Mouse (Mus musculus) hindbrain, postnatal 0 days (tissue): ENCODE results near the gene 3830406C13Rik. TPM values are rescaled to one million over a fixed set of nuclear protein-coding genes. Genes with fewer than 3 reads are reported as not detected.

ENCODE experiments used
- ATAC-seq: fragments of 200-750 bp; cut with Nextera tagmentation; 2 replicates; pipeline ENCODE4 v1.8.0; 2017; ENCODE audit warnings: mild to moderate bottlenecking, moderate TSS enrichment, moderate library complexity
- DNase-seq: peaks from one replicate; pipeline ENCODE4 v3.0.0-alpha.2; 2015; ENCODE audit warnings: low spot score
- H3K27ac ChIP-seq: fragments of 300-500 bp; sonication (generic); 2 replicates; pipeline ENCODE4 v1.5.1; 2014; ENCODE audit warnings: mild to moderate bottlenecking
- H3K27me3 ChIP-seq: fragments of 300-500 bp; sonication (generic); 2 replicates; pipeline ENCODE4 v1.6.1; 2014; ENCODE audit warnings: low read length, mixed read lengths; ENCODE audit not compliant: insufficient read depth
- H3K36me3 ChIP-seq: fragments of 300-500 bp; sonication (generic); 2 replicates; pipeline ENCODE4 v1.6.1; 2014; ENCODE audit warnings: low read length, mixed read lengths; ENCODE audit not compliant: insufficient read depth
- H3K4me1 ChIP-seq: fragments of 300-500 bp; sonication (generic); 2 replicates; pipeline ENCODE4 v1.6.1; 2014; ENCODE audit warnings: antibody characterized with exemption, low read length, mixed read lengths; ENCODE audit not compliant: insufficient read depth
- H3K4me2 ChIP-seq: fragments of 300-500 bp; sonication (generic); 2 replicates; pipeline ENCODE4 v1.6.1; 2014; ENCODE audit warnings: low read depth, mild to moderate bottlenecking, low read length, moderate library complexity, mixed read lengths
- H3K4me3 ChIP-seq: fragments of 300-500 bp; sonication (generic); 2 replicates; pipeline ENCODE4 v1.5.1; 2014; ENCODE audit warnings: low read length
- H3K9ac ChIP-seq: fragments of 300-500 bp; sonication (generic); replicated peaks from 2 replicates; pipeline ENCODE4 v1.6.1; 2014; ENCODE audit warnings: mild to moderate bottlenecking, low read length, moderate library complexity, mixed read lengths
- H3K9me3 ChIP-seq: fragments of 300-500 bp; sonication (generic); 2 replicates; pipeline ENCODE4 v1.6.1; 2016; ENCODE audit warnings: low read length, mixed read lengths
- CTCF ChIP-seq: IDR thresholded peaks from 2 replicates; pipeline ENCODE4 v1.5.1; 2016; ENCODE audit warnings: antibody characterized with exemption, control low read depth, low read depth
- WGBS: fragments of 180-500 bp; shearing (Covaris S2); extraction: QIAGEN DNeasy Blood & Tissue Kit; methylation state at CpG from one replicate; pipeline ENCODE4 v1.1.7; 2014; 5-methylcytosine and 5-hydroxymethylcytosine counted together
- polyA plus RNA-seq: library from polyadenylated mRNA; unstranded; fragments of >200 nt; fragmentation: Nextera tagmentation; extraction: Ambion mirVana; gene quantifications from 2 replicates; pipeline ENCODE4 v1.2.1, GENCODE M21; 2015
- total RNA-seq: library from RNA; depleted of rRNA; stranded (reverse); fragments of >200 nt; gene quantifications from 2 replicates; pipeline ENCODE4 v1.2.3, GENCODE M21; 2014

The 3830406C13Rik gene
- total and polyA plus RNA-seq, 2 experiments from 2014 or later: 15.3 to 42.0 TPM

DNA sequence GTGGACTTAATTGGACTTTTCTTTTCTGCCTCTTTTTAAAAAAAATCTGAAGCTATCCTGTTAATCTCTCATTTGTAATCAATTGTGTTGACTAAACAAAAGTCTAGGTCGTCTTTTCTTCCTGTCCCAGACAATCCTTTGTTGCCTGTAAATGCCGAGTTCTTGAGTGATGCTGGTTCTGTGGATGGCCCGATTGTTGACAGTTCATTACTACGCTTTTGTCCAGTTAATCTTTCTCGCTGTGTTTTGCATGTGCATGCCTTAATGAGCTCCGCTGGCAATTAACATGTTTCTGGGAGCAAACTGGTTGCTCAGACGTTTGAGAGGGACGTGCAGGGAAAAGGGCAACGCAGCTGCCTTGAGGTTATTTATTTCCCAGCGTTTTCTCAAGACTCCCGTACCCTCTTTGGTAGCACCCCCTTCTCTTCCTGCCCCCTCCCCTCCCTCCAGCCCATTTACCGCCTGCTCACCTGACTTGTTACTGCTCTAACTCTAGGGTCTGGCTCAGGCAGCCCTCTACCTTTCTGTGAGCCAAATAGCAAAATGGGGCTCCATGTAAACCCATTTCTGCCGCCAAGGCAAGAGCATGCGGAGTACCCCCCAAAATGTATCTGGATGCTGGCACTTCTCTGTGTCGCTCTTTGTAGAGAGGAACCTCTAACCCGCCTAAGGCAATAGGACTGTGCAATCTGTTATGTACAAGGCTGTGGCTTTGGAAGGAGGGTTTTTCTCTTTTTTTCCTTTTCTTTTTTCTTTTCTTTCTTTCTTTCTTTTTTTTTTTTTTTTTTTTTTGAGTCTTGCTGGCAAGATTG is 54.2 kb downstream of the 3830406C13Rik start:
- no peak for DNase-seq
- no peaks in the 10 kb centered on the region for H3K9me3 ChIP-seq
- WGBS: 1% methylated on average over 16 of the region's 16 CpGs
- H3K4me2 ChIP-seq: peak overlapping the region; percentile 25
- H3K4me1 ChIP-seq: peaks cover 4% of the 10 kb centered on the region; the same call in 1 of the 2 replicates
- H3K27me3 ChIP-seq: peaks cover 66% of the 10 kb centered on the region
- H3K36me3 ChIP-seq: no peaks in the 10 kb centered on the region
- no peak overlapping the region for H3K27ac ChIP-seq
- ATAC-seq: peak; percentile 27; the same call in 1 of the 2 replicates
- no peak overlapping the region for H3K4me3 ChIP-seq
- no peak overlapping the region for H3K9ac ChIP-seq
- no peak for TF ChIP-seq CTCF

DNA sequence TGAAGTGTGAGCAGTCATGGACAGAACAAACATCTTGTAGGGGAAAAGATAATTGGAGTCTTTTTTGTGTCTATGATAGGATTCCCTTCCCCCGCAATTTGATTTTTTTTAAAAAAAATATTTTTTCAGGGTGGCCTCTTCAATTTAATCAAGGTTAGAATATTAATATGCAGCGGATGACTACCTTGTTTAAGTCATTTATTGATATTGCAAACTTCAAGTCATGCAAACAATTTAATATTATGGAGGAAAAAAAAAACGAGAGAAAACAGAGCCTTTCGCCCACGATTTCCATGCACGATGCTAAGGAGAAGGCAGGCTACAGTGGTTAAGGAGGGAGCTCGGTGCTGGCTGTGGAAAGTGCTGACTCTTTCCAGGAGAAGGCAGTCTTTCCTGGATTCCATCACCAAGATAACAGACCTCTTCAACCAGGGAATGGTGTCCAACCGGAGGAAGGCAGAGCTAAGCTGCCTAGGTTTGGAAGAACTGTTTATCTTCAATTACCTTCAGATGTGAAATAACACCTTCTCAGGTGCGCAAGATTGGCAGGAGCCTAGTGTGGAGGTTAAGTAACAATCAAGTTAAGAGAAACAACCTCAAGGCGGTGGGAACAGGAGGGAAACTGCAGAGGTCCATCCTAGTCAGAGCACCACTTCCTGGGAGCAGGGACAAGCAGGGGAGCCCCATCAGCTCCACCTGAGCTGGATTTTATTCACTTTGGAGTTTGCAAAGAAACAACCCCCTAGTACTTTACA is 55.0 kb downstream of the 3830406C13Rik start:
- no peak for DNase-seq

DNA sequence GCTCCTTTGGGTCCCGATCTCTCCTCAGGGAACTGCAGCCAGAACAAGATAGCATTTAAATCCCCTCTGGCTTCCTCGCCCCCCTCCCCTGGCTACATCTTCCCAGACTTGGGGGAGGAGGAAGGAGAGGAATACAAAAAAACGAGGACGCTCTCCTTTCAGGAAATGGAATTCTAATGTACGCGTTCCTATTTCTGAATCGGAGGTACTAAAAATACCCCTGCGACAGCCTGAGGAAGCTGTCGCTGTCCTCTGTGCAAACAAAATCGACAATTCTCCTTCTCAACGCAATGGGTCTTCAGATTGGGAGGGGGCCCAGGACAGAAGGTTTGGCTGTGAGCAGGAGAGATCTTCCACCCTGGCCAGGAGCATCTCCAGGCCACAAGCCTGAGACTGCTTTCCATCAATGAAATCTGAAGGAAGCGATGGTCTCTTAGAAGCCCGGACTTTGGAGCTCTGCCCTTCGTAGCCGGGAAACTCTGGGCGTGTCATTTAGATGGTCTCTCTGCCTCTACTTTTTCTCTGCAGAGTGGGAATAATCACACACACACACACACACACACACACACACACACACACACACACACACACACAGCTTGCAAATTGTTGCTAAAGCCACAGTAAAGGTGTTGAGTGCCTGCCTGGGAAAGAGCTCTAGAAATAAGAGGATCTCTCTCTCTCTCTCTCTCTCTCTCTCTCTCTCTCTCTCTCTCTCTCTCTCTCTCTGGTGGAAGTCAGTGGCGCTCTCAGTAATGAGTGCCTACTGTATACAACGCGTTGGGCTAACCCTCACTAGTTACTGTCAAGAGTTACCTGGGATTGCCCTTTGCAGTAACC is 56.5 kb downstream of the 3830406C13Rik start:
- no peak overlapping the region for H3K9ac ChIP-seq
- H3K9me3 ChIP-seq: no peaks in the 10 kb centered on the region
- no peak for TF ChIP-seq CTCF
- ATAC-seq (no peak), DNase-seq (no peak)
- H3K4me1 ChIP-seq: peaks cover 4% of the 10 kb centered on the region; the same call in 1 of the 2 replicates
- no peaks in the 10 kb centered on the region for H3K36me3 ChIP-seq
- peaks cover 73% of the 10 kb centered on the region for H3K27me3 ChIP-seq
- 2% methylated on average over 19 of the region's 19 CpGs for WGBS
- H3K27ac ChIP-seq: no peak overlapping the region
- no peak overlapping the region for H3K4me3 ChIP-seq
- no peak overlapping the region for H3K4me2 ChIP-seq

More for the DNA sequence above, 55.0 kb downstream of the 3830406C13Rik start:
- Histone ChIP-seq H3K27me3 (peaks cover 73% of the 10 kb centered on the region), H3K36me3 (no peaks in the 10 kb centered on the region), H3K4me2 (no peak overlapping the region), H3K4me3 (no peak overlapping the region), H3K9me3 (no peaks in the 10 kb centered on the region), H3K9ac (no peak overlapping the region), H3K27ac (no peak overlapping the region), H3K4me1 (peaks cover 4% of the 10 kb centered on the region; the same call in 1 of the 2 replicates)
- TF ChIP-seq CTCF: no peak
- WGBS: 3% methylated on average over 10 of the region's 10 CpGs
- no peak for ATAC-seq

DNA sequence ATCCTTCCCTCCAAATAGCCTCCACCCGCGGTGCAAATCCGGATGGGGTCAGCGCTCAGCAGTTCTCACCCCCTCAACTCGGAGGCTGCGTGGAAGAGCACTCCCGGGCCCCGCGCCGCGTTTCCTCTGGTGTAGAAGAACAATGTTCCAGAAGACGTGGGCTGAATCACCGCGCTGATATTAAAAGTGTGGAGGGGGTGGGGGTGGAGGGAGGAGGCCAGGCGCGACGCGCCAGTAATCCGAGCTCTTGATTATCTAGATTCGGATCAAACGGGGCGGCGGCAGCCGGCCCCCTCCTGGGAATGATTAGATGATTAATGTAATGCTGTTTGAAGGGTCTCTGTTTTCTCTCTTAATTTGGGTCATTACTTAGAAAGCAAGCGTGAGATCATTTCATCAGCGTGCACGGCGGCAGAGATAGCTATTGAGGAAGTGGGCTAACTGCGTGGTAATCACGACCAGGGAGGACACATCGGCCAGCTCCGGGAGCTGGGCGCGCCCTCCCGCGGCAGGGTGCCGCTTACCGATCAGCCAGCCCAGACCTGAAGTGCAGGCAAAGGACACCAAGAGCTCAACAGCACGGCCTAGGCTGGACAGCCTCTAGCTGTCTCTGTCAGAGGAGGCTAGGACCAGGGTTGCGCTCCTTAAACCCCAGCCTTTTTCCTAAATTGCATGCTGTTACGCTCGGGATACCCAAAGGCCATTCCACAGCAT is 57.3 kb downstream of the 3830406C13Rik start:
- ATAC-seq: no peak
- H3K9ac ChIP-seq: no peak overlapping the region
- no peaks in the 10 kb centered on the region for H3K36me3 ChIP-seq
- 1% methylated on average over 42 of the region's 42 CpGs for WGBS
- H3K4me2 ChIP-seq: 0 out of 2 replicates have a peak overlapping the region, but pooled peaks have one; percentile 3
- H3K27ac ChIP-seq: no peak overlapping the region
- H3K4me3 ChIP-seq: peak overlapping the region; percentile 14; the same call in 1 of the 2 replicates
- H3K27me3 ChIP-seq: peaks cover 74% of the 10 kb centered on the region
- no peaks in the 10 kb centered on the region for H3K9me3 ChIP-seq
- no peak for TF ChIP-seq CTCF
- H3K4me1 ChIP-seq: peaks cover 4% of the 10 kb centered on the region; the same call in 1 of the 2 replicates
- no peak for DNase-seq

DNA sequence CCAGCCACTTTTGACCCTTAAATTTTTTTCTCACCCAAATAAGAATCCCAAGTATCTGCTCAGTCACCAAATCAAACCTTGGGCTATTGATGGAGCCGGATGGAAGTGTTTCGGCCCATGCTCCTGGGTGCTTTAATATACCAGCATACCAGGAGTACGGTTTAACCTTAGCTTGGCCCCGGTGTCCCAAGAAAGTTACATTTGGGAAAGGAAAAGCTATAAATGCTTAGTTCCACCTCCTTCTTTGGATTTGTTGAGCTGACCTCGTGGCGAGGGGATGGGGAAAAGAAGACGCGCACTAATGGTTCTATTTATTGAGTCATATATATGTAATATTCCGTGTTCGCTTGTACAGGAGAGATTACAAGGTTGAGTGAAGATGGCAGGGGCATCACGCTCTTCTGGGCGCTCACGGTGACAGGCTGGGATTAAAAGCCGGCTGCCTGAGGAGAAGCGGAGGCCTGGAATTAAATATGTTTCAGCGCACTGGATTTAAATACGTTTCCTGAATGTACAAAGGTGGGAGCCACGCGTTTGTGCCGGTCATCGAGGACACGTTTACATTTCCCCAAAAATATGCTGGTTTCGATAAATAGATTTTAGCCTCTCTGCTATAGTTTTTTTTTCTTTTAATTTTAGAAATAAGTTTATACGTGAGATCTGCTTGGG is 58.0 kb downstream of the 3830406C13Rik start:
- H3K9ac ChIP-seq: no peak overlapping the region
- no peak overlapping the region for H3K4me2 ChIP-seq
- H3K27ac ChIP-seq: no peak overlapping the region
- H3K9me3 ChIP-seq: no peaks in the 10 kb centered on the region
- ATAC-seq (no peak), DNase-seq (no peak)
- no peak overlapping the region for H3K4me3 ChIP-seq
- H3K27me3 ChIP-seq: peaks cover 74% of the 10 kb centered on the region
- TF ChIP-seq CTCF: no peak
- H3K4me1 ChIP-seq: peaks cover 4% of the 10 kb centered on the region; the same call in 1 of the 2 replicates
- WGBS: 4% methylated on average over 24 of the region's 24 CpGs
- H3K36me3 ChIP-seq: no peaks in the 10 kb centered on the region
